Mouse (Mus musculus) limb, embryonic 13.5 days (tissue): ENCODE data around the gene Gadd45gip1. TPM values are rescaled to one million over a fixed set of nuclear protein-coding genes. Genes with fewer than 3 reads are reported as not detected.

Experiments used
- ATAC-seq: fragments of 200-750 bp; cut with Nextera tagmentation; 2 replicates; pipeline ENCODE4 v1.8.0; 2017; ENCODE audit warnings: low read depth, moderate number of reproducible peaks, moderate TSS enrichment; ENCODE audit not compliant: low FRiP score
- H3K27ac ChIP-seq: fragments of 300-500 bp; sonication (generic); 2 replicates; pipeline ENCODE4 v1.5.1; 2015; ENCODE audit warnings: inconsistent platforms, mild to moderate bottlenecking, moderate library complexity
- H3K27me3 ChIP-seq: fragments of 300-500 bp; sonication (generic); 2 replicates; pipeline ENCODE4 v1.6.1; 2015; ENCODE audit warnings: mild to moderate bottlenecking, inconsistent platforms
- H3K36me3 ChIP-seq: fragments of 300-500 bp; sonication (generic); 2 replicates; pipeline ENCODE4 v1.6.1; 2015; ENCODE audit warnings: inconsistent platforms, mild to moderate bottlenecking, moderate library complexity
- H3K4me1 ChIP-seq: fragments of 300-500 bp; sonication (generic); 2 replicates; pipeline ENCODE4 v1.6.1; 2015; ENCODE audit warnings: inconsistent platforms
- H3K4me2 ChIP-seq: fragments of 300-500 bp; sonication (generic); replicated peaks from 2 replicates; pipeline ENCODE4 v1.6.1; 2015; ENCODE audit warnings: inconsistent platforms, mild to moderate bottlenecking, moderate library complexity
- H3K4me3 ChIP-seq: fragments of 300-500 bp; sonication (generic); 2 replicates; pipeline ENCODE4 v1.5.1; 2015; ENCODE audit warnings: moderate library complexity, mild to moderate bottlenecking, inconsistent platforms
- H3K9ac ChIP-seq: fragments of 300-500 bp; sonication (generic); 2 replicates; pipeline ENCODE4 v1.6.1; 2015; ENCODE audit warnings: mild to moderate bottlenecking, inconsistent platforms
- H3K9me3 ChIP-seq: fragments of 300-500 bp; sonication (generic); 2 replicates; pipeline ENCODE4 v1.6.1; 2016; ENCODE audit warnings: inconsistent platforms
- WGBS: fragments of 180-500 bp; shearing (Covaris S2); methylation state at CpG from one replicate; pipeline ENCODE4 v1.1.7; 2015; 5-methylcytosine and 5-hydroxymethylcytosine counted together
- polyA plus RNA-seq: library from polyadenylated mRNA; unstranded; fragments of >200 nt; fragmentation: Nextera tagmentation; extraction: Ambion mirVana; gene quantifications from 2 replicates; pipeline ENCODE4 v1.2.1, GENCODE M21; 2015

The Gadd45gip1 gene
- polyA plus RNA-seq, 1 experiment from 2014 or later, result 48.1 TPM

DNA sequence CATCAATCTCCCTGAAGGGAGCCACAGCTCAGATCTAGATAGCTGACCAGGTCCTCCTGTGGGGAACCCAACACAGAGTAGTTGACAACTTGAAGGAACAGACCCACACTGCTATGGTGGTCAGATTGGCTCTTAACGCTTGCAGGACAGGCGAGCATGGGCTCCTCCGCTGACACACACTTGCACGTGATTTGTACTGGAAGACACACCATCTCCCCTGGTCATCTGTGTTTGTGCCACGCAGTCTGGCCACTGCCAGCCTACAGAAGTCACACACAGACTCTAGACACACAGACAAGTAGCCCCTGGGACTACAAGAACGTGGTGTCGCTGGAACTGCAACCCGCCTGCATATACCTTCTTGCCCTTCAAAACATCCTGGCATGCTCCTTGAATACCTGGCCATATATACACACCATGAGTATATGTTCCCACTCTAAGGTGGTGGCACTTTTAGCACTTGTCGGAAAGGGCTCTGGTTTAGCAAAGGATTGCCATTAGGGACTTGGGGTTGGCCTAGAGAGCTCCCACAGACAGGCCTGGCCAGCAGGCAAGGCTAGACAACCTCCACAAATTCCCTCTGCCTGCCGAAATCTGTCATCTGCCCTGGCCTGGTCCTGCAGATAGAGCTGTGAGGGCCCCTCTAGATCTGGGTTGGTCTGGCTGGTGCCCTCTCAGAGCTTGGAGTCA lies 32.7 kb upstream of the Gadd45gip1 start:
- ATAC-seq, result no peak
- peaks cover 57% of the 10 kb centered on the region for H3K27me3 ChIP-seq
- H3K4me1 ChIP-seq, result peaks cover 76% of the 10 kb centered on the region
- H3K9ac ChIP-seq, result peak overlapping the region; percentile 100
- 40% methylated on average over 10 of the region's 10 CpGs for WGBS
- peak overlapping the region; percentile 95 for H3K27ac ChIP-seq
- peak overlapping the region; percentile 89 for H3K4me3 ChIP-seq
- peak overlapping the region; percentile 98 for H3K4me2 ChIP-seq
- H3K9me3 ChIP-seq, result no peaks in the 10 kb centered on the region
- H3K36me3 ChIP-seq, result peaks cover 26% of the 10 kb centered on the region

DNA sequence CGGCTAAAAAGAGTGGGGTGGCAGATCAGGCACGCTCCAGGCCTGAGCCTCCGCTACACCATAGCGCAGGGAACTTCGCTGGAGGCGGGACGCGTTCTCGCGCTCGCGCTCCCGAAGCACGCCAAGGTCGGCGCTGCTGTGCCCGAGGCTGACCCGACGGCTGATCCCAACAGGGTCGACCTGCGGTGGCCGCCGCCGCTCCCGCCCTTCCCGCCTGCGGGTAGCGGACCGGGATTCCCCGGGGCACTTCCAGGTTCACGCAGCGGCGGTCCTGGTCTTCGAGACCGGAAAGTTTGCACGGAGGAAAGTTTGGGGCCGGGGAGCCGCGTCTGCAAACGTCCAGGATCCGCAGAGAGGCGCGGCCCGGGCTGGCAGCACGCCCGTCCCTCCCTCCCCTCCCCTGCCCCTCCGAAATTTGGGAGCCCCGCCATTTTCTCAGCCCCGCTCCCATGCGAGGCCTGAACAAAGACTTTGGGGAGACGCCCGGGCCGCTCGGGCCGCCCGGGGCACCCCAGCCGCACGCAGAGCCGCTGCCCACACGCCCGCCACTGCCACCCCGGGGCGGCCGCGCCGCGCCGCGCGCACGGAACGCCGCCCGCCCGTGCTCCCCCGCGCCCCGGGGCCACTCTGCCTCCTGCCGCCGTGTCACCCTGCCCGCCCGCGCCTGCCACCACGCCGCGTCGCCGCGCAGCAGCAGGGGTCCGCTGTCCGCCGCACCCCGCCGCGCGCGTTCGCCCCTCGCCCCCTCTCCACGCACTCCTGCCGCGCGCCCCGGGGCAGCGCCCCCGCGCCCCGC lies 32.0 kb upstream of the Gadd45gip1 start:
- H3K4me1 ChIP-seq, result peaks cover 70% of the 10 kb centered on the region
- H3K4me3 ChIP-seq, result peak overlapping the region; percentile 89
- H3K36me3 ChIP-seq, result peaks cover 26% of the 10 kb centered on the region
- no peak for ATAC-seq
- WGBS, result under 1% methylated on average over 82 of the region's 108 CpGs
- peak overlapping the region; percentile 100 for H3K9ac ChIP-seq
- H3K9me3 ChIP-seq, result no peaks in the 10 kb centered on the region
- H3K27me3 ChIP-seq, result peaks cover 52% of the 10 kb centered on the region
- H3K4me2 ChIP-seq, result peak overlapping the region; percentile 98
- peak overlapping the region; percentile 95 for H3K27ac ChIP-seq

DNA sequence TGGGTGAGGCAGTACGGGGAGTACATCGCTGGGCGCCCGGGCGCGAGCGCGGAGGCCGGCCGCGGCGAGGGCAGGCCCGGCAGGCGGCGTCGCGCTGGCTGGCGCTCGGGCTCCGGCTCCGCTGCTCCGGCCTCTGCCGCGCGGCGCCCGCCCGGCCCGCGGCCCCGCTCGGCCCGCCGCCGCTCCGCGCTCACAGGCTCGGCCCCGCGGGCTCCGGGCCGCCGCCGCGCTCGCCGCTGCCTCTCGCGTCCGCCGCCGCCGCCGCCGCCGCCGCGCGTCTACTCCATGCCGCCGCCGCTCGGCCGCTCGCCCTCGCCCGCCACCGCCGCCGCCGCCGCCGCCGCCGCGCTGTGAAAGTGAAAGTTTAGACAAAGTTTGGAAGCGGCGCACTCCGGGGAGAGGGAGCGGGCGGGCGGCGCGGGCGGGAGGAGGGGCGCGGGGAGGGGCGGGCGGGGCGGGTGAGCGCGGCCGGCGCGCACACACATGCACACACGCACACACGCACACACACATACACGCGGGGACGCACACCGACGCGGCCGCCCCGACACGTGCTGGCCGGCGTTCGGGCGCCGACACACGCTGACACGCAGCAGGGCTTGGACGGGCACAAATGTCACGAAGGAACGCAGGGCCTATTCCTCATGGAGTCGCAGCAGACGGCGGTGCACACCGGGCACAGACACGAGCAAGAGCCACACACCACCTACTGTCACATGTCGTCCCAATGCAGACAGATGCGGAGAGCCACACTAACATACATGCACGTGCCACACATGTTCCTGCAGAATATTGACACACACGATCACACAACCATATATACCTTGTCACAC lies 31.1 kb upstream of the Gadd45gip1 start, which contains the start of gene Nfix:
TSS of gene Nfix (minus strand) at position 346 of the 833 bp plus-strand sequence.
- Histone ChIP-seq H3K9ac (peak within 1 kb of the TSS; percentile 100), H3K4me3 (peak within 1 kb of the TSS; percentile 89), H3K9me3 (no peaks in the 10 kb centered on the region), H3K4me2 (peak within 1 kb of the TSS; percentile 98), H3K4me1 (peaks cover 61% of the 10 kb centered on the region), H3K27me3 (peaks cover 55% of the 10 kb centered on the region), H3K36me3 (peaks cover 26% of the 10 kb centered on the region), H3K27ac (peak within 1 kb of the TSS; percentile 95)
- peak; percentile 43; the same call in 1 of the 2 replicates for ATAC-seq
- WGBS, result 2% methylated on average over 62 of the region's 125 CpGs

DNA sequence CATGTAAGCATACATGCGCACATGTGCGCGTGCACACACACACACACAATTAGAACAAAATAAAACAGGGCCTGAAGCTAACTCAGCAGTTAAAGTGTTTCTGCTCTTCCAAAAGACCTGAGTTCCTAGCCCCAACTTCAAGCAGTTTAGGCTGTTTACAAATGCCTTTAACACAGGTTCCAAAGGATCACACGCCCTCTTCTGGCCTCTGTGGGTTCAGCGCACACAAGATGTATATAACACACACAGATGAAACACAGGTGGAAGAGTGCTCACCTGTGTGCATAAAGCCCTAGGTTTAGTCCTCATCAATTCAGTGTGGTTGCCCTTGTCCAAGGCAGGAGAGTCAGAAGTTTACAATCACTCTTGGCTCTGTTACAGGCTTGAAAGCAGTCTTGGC lies 25.3 kb upstream of the Gadd45gip1 start:
- Histone ChIP-seq H3K36me3 (no peaks in the 10 kb centered on the region), H3K27me3 (peaks cover 29% of the 10 kb centered on the region; the same call in 1 of the 2 replicates), H3K9me3 (peaks cover 5% of the 10 kb centered on the region), H3K27ac (no peak overlapping the region), H3K4me2 (no peak overlapping the region), H3K9ac (no peak overlapping the region), H3K4me1 (peaks cover 30% of the 10 kb centered on the region), H3K4me3 (no peak overlapping the region)
- ATAC-seq, result no peak
- 94% methylated on average over 5 of the region's 5 CpGs for WGBS

DNA sequence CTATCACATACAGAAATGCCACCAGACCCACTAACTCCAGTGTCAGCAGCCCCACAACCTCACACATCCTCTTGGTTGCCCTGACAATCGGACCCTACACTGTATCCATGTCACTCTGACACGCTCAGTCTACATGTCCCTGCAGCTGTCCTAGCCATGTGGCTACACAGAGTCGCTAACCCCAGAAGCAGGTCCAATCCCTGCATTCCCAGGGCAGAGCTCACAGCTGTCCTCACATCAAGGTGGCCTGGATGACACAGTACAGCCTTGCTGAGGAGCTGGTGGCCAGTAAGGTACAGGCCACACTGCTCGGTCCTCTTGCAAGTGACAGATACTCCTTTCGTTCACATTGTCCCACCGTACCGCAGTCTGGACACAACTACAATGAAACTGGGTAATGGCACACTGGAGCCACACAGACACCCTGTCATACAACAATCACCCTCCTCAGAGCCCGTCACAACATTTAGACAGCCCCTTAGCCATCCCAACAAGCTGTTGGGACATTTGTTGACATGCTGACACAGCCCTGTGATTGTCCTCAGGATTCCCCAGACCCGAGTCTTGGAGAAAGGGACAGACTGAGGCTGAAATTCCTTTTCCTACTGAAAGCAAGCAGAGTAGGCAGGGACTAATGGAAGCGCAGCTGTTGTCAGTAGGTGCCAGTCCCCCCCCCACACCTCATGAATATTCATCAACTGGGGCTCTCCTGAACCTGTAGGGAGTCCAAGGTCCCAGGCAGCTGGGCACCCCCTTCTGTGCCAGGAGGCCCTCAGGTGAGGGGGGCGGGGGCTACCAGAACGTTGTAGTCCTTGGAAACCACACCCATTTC lies 22.0 kb upstream of the Gadd45gip1 start:
- Histone ChIP-seq H3K4me1 (peaks cover 21% of the 10 kb centered on the region), H3K4me2 (no peak overlapping the region), H3K36me3 (no peaks in the 10 kb centered on the region), H3K27me3 (peaks cover 31% of the 10 kb centered on the region), H3K9me3 (peaks cover 5% of the 10 kb centered on the region), H3K4me3 (no peak overlapping the region), H3K27ac (peak overlapping the region; percentile 52; the same call in 1 of the 2 replicates), H3K9ac (no peak overlapping the region)
- ATAC-seq, result no peak
- 61% methylated on average over 12 of the region's 12 CpGs for WGBS

DNA sequence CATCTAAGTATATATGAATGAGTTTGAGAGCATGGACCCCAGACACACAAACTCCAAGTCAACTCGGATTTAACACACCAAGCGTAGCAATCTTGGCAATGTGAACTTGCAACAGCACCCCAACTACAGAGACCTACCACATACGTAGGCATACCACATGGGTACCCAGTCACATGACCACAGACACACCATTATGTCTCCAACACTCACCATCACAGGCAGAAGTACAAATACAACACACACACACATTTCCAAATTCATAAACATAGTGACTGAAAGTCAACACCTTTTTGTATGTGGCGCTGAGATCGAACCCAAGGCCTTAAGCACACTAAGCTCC lies 21.4 kb upstream of the Gadd45gip1 start:
- Histone ChIP-seq H3K27me3 (peaks cover 36% of the 10 kb centered on the region), H3K4me1 (peaks cover 25% of the 10 kb centered on the region), H3K9me3 (peaks cover 5% of the 10 kb centered on the region), H3K4me2 (no peak overlapping the region), H3K27ac (no peak overlapping the region), H3K9ac (no peak overlapping the region), H3K4me3 (no peak overlapping the region), H3K36me3 (no peaks in the 10 kb centered on the region)
- 73% methylated on average over 5 of the region's 5 CpGs for WGBS
- ATAC-seq, result no peak

DNA sequence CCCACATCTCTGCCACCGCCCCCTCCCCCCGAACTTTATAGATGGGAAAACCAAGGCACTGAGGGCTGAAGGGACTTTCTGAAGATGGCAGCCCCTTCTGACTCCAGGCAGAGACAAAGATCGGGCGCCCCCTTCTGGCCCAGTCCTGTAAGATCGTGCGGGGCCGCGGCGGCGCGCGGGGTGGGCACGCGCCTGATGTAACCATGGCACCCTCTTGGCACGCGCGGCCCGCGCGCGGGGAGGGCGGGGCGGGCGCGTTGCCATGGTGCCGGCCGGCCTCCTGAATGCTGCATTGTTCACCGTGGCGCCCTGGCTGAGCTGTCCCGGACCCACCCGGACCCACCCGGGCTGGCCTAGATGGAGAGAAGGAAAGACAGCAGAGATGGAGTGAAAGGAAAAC lies 20.4 kb upstream of the Gadd45gip1 start:
- Histone ChIP-seq H3K27me3 (peaks cover 30% of the 10 kb centered on the region), H3K9ac (peak overlapping the region; percentile 54), H3K27ac (no peak overlapping the region)

DNA sequence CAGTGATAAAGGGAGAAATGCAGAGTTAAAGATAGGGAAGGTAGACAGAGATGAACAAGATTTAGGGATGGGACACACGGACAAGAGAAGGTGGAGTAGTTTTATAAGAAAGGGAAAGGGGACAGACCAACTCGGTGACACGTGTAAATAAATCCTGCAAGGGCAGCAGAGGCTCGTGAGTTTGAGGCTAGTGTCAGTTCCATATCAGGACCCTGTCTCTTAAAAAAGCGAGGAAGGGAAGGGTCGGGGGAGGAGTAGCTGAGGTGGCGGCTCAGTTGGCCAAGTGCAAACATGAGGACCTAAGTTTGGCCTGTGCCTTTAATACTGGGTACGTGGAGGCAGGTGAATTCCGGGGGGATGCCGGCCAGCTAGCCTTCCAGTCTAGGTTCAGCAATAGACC lies 20.0 kb upstream of the Gadd45gip1 start:
- Histone ChIP-seq H3K9ac (peak overlapping the region; percentile 54), H3K27ac (no peak overlapping the region), H3K4me1 (peaks cover 34% of the 10 kb centered on the region), H3K9me3 (no peaks in the 10 kb centered on the region), H3K4me2 (peak overlapping the region; percentile 64), H3K4me3 (peak overlapping the region; percentile 40), H3K27me3 (peaks cover 30% of the 10 kb centered on the region), H3K36me3 (no peaks in the 10 kb centered on the region)
- WGBS, result 26% methylated on average over 10 of the region's 10 CpGs
- no peak for ATAC-seq

More for the DNA sequence above, 20.4 kb upstream of the Gadd45gip1 start:
- Histone ChIP-seq H3K36me3 (no peaks in the 10 kb centered on the region), H3K4me3 (peak overlapping the region; percentile 40), H3K4me1 (peaks cover 34% of the 10 kb centered on the region), H3K4me2 (peak overlapping the region; percentile 64), H3K9me3 (peaks cover 4% of the 10 kb centered on the region)
- under 1% methylated on average over 31 of the region's 32 CpGs for WGBS
- ATAC-seq, result peak; percentile 66

DNA sequence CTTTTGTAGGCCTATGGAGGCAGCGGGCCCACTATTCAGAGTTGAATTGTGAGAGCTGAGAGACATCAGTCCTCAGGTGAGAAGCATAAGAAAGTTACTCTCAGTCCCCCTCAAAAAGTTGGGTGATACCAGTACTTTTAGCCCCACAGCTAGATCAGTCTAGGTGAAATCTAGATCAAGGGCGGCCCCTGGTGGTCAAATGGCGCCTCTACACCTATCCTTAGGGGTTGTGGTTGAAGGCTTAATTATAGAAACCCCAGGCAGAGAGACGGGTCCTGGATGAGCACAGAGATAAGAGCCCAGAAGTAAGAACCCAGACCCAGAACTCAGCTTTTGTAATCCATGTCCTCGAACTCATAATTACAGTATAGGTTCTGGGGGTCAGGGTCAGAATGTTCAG lies 18.3 kb upstream of the Gadd45gip1 start:
- Histone ChIP-seq H3K4me3 (no peak overlapping the region), H3K36me3 (no peaks in the 10 kb centered on the region), H3K4me2 (no peak overlapping the region), H3K9me3 (no peaks in the 10 kb centered on the region), H3K27ac (no peak overlapping the region), H3K9ac (no peak overlapping the region), H3K27me3 (peaks cover 30% of the 10 kb centered on the region), H3K4me1 (peaks cover 34% of the 10 kb centered on the region)
- WGBS, result 2% methylated on average over 5 of the region's 5 CpGs
- ATAC-seq, result no peak

DNA sequence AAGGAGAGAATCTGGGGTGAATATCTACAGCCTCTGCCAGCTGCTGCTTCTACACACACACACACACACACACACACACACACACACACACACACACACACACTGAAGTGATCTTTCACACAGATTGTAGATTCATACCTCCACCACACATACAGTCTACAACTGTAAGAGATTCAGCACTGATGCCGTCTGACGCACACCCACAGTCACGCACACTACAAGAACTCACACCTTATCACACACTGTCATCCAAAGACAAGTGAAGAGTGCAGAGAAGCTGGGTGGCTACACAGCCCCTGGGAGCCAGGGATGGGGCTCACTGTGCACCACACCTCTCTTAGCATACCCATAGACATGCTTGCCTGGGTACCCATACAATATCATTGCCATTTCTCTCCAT lies 17.5 kb upstream of the Gadd45gip1 start:
- no peaks in the 10 kb centered on the region for H3K36me3 ChIP-seq
- peaks cover 25% of the 10 kb centered on the region for H3K27me3 ChIP-seq
- no peak overlapping the region for H3K27ac ChIP-seq
- no peak overlapping the region for H3K4me2 ChIP-seq
- H3K9me3 ChIP-seq, result no peaks in the 10 kb centered on the region
- H3K4me3 ChIP-seq, result no peak overlapping the region
- ATAC-seq, result no peak
- WGBS, result 89% methylated on average over 3 of the region's 3 CpGs
- H3K4me1 ChIP-seq, result peaks cover 28% of the 10 kb centered on the region
- no peak overlapping the region for H3K9ac ChIP-seq

DNA sequence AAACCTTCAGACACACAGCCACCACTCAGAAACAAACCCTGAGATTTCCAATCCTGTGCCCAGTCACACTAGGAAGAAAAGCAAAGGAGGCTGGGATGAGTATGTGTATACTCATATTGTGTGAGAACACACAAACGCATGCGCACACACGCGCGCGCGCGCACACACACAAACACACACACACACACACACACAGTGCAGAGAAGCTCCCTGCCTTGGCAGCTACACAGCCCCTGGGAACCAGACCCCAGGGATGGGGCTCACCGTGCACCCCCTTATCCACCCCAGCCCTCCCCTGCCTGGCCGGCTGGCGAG lies 17.1 kb upstream of the Gadd45gip1 start:
- no peak overlapping the region for H3K4me2 ChIP-seq
- H3K4me3 ChIP-seq, result no peak overlapping the region
- 81% methylated on average over 11 of the region's 11 CpGs for WGBS
- peaks cover 25% of the 10 kb centered on the region for H3K27me3 ChIP-seq
- H3K9ac ChIP-seq, result no peak overlapping the region
- H3K36me3 ChIP-seq, result no peaks in the 10 kb centered on the region
- H3K4me1 ChIP-seq, result peaks cover 26% of the 10 kb centered on the region
- no peak for ATAC-seq
- H3K9me3 ChIP-seq, result no peaks in the 10 kb centered on the region
- H3K27ac ChIP-seq, result no peak overlapping the region
